Mouse (Mus musculus) kidney, adult 11 months (tissue): ENCODE data around the gene Dhrs11.

Experiments used
- DNase-seq: peaks from one replicate; pipeline ENCODE4 v3.0.0; 2022

Gene Dhrs11

GRCm38 (mm10) chr11:84822487-84822886 lies 6.3 kb downstream of the Dhrs11 start:
- DNase-seq, result no peak

GRCm38 (mm10) chr11:84821131-84821770 lies 7.5 kb downstream of the Dhrs11 start:
- DNase-seq, result peak; percentile 15

GRCm38 (mm10) chr11:84818961-84819692 lies 9.7 kb downstream of the Dhrs11 start, which contains the start of gene Mrm1:
Gene Mrm1 (minus strand): TSS chr11:84819515.
- peak; percentile 98 for DNase-seq

DNA sequence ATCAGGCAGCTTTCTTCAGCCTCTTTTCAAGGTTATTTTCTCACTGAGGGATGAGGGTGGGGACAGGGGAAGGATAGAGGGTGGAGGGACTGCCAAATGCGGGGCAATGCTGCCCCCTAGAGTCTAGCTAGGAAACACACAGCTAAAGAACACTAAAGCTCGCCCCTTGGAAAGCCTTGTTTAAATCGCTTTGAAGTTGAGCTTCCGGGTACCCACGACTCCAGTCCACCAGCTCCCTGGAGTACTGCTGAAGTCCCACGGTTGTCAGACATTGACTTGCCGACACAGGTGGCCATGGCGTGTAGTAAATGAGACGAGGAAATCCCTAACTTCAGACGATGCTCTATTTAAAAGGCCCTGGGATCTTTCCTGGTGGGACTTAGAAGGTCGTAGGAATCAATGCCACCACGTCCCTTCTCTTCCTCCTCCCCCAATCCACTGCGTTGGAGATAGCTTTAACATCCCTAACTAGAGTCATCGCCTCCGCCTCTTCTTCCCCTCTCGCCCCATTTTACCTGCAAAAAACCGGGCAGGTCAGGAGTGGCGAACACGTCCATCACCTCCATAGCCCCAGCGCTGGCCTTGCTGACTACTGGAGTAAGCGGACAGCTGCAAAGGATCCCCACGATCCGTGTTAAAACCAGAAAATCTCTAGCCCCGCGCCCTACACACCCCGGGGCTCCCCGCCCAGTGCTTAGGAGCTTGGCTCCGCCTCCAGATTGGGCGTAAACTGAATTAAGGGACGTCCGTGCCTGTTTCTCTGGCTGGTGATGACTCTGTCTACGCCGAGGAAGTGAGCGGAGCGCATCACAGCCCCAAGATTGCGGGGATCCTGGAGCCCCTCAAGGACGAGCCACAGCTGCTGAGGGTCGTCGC lies 10.5 kb downstream of the Dhrs11 start:
- peak; percentile 80 for DNase-seq

- DNase-seq, result no peak
Measured at GRCm38 (mm10) chr11:84817362-84817761, 11.4 kb downstream of the Dhrs11 start.

DNA sequence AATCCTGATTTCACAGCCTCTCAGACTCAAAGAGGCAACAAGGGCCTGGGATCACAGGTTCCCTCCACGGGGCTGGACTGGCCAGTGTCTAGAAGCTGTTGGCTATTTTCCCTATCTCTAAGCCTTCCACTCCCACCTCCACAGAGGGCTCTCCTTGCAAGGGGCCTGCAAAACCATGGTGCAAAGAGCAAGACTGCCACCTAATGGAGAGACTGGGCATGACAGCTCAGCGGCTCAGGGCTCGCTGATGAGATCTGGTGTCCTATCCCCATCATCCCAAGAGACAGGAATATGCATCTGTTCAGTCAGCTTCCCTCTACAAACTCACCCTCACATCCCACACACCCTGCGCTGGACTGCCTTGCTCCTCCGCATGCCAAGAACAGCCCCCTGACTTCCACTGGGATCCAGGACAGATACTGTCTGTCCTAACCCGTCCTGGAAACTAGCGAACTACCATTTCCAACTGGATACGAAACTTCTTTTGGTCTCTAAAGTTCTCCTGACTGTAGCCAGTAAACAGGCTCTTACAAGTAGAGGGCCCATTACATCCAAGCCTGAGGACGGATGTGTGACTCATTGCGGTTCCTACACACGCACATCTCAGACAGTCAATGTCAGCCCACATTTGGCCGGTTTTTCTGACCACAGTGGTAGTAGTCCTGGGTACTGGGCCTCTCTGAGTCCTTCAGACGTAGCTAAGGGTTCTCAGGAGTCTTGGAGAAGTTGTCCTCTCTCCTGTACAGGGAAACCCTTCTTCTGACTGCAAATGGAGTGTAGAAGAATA lies 14.9 kb downstream of the Dhrs11 start:
- peak; percentile 48 for DNase-seq

DNA sequence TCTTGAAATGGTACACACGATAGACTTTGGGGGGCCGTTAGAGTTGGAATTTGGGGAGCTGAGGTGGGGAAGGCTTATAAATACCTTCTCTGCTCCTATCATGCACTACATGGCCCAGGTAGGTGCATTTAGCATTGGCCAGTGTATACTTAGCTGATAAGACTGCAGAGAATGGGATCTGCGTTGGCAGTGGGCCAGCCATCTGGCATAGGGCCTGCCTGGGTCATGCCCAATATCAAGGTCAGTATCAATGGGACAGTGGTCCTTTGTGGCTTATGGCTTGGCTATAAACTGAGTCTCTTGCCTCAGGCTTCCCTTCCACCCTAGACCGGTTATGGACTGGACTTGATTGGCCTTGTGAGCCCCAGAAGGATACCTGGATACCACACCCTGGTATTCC lies 24.4 kb downstream of the Dhrs11 start:
- DNase-seq, result no peak

DNA sequence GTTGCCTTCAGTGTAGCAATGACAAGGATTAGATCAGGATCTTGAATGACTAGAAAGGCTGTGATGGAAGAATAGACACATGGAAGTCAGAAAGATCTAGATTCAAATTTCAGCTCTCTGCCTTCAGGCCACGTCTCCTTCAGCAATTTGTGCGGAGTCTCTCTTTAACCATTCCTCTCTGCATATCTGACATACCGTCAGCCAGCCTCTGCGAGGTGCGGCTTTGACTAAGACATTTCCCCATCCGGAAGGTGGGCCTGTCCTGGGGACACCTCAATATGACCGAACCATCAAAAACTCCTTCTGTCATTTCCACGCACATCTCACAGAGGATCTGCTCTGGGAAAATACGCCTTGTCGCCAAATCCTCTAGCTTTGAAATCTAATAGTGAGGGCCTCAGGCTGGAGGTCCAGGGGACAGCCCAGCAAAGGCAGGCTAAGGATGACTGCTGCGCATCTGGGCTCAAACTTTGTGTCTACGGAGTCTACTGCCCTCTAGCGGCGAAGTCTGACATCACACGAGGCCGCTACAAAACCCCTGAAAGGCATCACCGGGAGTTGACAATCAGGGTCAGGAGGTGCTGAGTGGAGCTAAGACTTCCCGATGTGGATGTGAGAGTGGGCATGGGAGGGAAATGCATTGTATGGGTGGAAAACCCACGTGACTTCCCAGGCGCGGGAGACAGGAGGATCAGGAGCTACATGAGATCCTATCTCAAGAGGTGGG lies 31.0 kb downstream of the Dhrs11 start:
- DNase-seq, result peak; percentile 23

- DNase-seq, result no peak
Measured at GRCm38 (mm10) chr11:84797026-84797425, 31.8 kb downstream of the Dhrs11 start.

GRCm38 (mm10) chr11:84794496-84795113 lies 34.2 kb downstream of the Dhrs11 start:
- peak; percentile 34 for DNase-seq

DNA sequence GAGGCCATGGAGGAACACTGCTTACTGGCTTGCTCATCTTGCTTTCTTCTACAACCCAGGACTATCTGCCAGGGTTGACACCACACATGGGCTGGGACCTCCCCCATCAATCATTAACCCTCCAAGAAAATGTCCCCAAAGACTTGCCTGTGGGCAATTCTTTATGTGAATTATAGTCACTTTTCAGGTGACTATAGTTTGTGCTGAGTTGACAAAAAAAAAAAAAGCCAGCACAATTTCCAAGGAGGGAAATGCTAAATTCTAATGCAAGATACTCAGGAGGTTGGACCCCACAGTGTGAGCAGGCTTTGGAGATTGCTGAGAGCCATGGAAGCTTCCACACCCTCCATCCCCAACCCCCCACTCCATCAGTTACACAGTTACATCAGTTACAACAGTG lies 35.2 kb downstream of the Dhrs11 start:
- DNase-seq, result no peak

GRCm38 (mm10) chr11:84790383-84790782 lies 38.4 kb downstream of the Dhrs11 start:
- DNase-seq, result no peak

DNA sequence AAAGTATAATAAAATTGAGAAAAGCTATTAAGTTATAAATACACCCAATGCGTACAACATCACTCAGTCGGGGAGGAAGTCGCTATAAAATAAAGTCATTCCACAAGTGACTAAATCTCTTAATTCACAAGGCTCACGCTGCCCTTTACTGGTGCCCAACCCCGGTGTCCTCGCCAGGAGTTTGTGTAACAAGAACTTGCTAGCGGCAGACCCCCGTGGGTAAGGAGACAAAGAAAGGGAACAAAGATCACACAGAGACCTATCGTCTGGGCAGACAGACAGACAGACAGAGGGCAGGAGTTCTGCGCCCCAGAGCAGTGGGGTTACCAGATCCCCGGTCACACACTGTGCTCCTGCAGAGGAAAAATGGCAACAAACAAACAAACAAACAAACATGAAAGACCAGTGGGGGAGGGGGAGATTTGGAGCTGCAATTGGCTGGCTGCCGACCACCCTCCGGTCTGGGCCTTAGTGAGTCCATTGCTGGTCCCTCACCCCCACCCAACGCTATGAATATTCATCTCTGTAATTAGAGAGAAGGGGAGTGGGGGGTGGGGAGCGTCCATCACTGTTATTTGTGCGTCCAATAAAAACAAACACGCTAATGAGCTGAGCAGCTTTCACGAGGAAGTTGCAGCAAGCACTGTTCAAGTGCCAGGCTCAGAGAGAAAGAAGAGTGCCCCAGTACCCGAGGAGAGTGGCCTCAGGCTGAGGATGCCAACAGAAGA lies 48.5 kb downstream of the Dhrs11 start:
- DNase-seq, result no peak

GRCm38 (mm10) chr11:84775560-84775959 lies 53.2 kb downstream of the Dhrs11 start:
- no peak for DNase-seq

DNA sequence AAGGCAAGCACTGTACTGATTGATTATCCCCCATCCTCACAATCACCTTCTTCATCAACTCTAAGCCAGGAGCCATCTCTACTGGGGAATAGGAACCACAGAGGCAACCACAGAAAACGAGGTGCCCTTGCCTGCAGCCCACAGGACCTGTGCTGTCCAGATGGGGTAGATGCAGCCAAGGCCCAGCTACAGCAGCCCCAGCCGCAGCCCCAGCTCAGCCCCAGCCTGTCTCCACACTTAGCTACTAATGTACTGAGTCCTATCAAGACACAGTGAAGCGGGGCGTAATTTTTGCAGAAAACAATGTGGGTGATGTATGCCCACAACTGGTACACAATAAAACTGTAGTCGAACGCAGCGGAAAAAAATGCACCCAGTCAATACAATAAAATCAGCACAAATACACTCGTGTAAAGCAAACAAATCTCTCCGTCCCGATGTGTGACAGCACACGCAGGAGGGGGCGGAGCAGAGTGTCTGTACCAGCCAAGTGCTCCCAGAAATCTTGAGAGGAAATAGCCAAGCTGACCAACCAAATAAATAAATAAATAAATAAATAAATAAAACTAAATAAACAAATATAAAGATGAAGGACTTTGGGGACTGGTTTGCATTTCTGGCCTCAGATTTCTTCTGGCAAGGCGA lies 53.8 kb downstream of the Dhrs11 start:
- no peak for DNase-seq
